Mouse (Mus musculus) liver, postnatal 0 days (tissue): Measurements from ENCODE around the gene Atxn2l. TPM values are rescaled to one million over a fixed set of nuclear protein-coding genes. Genes with fewer than 3 reads are reported as not detected.

Experiments
- ATAC-seq: fragments of 200-750 bp; cut with Nextera tagmentation; 2 replicates; pipeline ENCODE4 v1.8.0; 2017; ENCODE audit warnings: mild to moderate bottlenecking, moderate library complexity
- DNase-seq: peaks from one replicate; pipeline ENCODE4 v3.0.0-alpha.2; 2016
- H3K27ac ChIP-seq: fragments of 300-500 bp; sonication (generic); 2 replicates; pipeline ENCODE4 v1.5.1; 2014; ENCODE audit warnings: antibody characterized with exemption, moderate library complexity, mild to moderate bottlenecking, low read depth
- H3K27me3 ChIP-seq: fragments of 300-500 bp; sonication (generic); 2 replicates; pipeline ENCODE4 v1.6.1; 2014; ENCODE audit warnings: low read length, control low read depth, mixed read lengths; ENCODE audit not compliant: insufficient read depth
- H3K36me3 ChIP-seq: fragments of 300-500 bp; sonication (generic); replicated peaks from 2 replicates; pipeline ENCODE4 v1.6.1; 2014; ENCODE audit warnings: mild to moderate bottlenecking, control low read depth, low read length, moderate library complexity, mixed read lengths; ENCODE audit not compliant: insufficient read depth
- H3K4me1 ChIP-seq: fragments of 300-500 bp; sonication (generic); 2 replicates; pipeline ENCODE4 v1.6.1; 2014; ENCODE audit warnings: antibody characterized with exemption, mild to moderate bottlenecking, control low read depth; ENCODE audit not compliant: insufficient read depth
- H3K4me2 ChIP-seq: fragments of 300-500 bp; sonication (generic); 2 replicates; pipeline ENCODE4 v1.6.1; 2014; ENCODE audit warnings: low read depth, mild to moderate bottlenecking, low read length, moderate library complexity, mixed read lengths
- H3K4me3 ChIP-seq: fragments of 300-500 bp; sonication (generic); 2 replicates; pipeline ENCODE4 v1.5.1; 2014; ENCODE audit warnings: low read depth, low read length
- H3K9ac ChIP-seq: fragments of 300-500 bp; sonication (generic); replicated peaks from 2 replicates; pipeline ENCODE4 v1.6.1; 2014; ENCODE audit warnings: mild to moderate bottlenecking, moderate library complexity
- H3K9me3 ChIP-seq: fragments of 300-500 bp; sonication (generic); 2 replicates; pipeline ENCODE4 v1.6.1; 2016; ENCODE audit warnings: mild to moderate bottlenecking, control low read depth, low read length, mixed read lengths
- CTCF ChIP-seq: sonication (generic); IDR thresholded peaks from 2 replicates; pipeline ENCODE4 v1.5.1; 2016; ENCODE audit warnings: antibody characterized with exemption, low read depth
- EP300 ChIP-seq: IDR thresholded peaks from 2 replicates; pipeline ENCODE4 v1.6.1; 2016; ENCODE audit warnings: antibody characterized with exemption, low read depth, mild to moderate bottlenecking
- WGBS: fragments of 180-500 bp; shearing (Covaris S2); extraction: QIAGEN DNeasy Blood & Tissue Kit; methylation state at CpG from one replicate; pipeline ENCODE4 v1.1.7; 2014; ENCODE audit not compliant: insufficient replicate concordance; 5-methylcytosine and 5-hydroxymethylcytosine counted together
- polyA plus RNA-seq: library from polyadenylated mRNA; unstranded; fragments of >200 nt; fragmentation: Nextera tagmentation; extraction: Ambion mirVana; gene quantifications from 2 replicates; pipeline ENCODE4 v1.2.1, GENCODE M21; 2015

The Atxn2l gene
- polyA plus RNA-seq, 1 experiment from 2014 or later = 12.0 TPM

- peak within 1 kb of the TSS; percentile 67 for H3K9ac ChIP-seq
- H3K4me3 ChIP-seq = peak within 1 kb of the TSS; percentile 70
- H3K9me3 ChIP-seq = no peaks in the 10 kb centered on the region
- no peaks in the 10 kb centered on the region for H3K27me3 ChIP-seq
- ATAC-seq = peak; percentile 93
- peak; percentile 81; the same call in 1 of the 2 replicates for TF ChIP-seq EP300
- peak; percentile 63 for TF ChIP-seq CTCF
- peaks cover 14% of the 10 kb centered on the region for H3K4me1 ChIP-seq
- peak within 1 kb of the TSS; percentile 80 for H3K27ac ChIP-seq
- 2% methylated on average over 32 of the region's 32 CpGs for WGBS
- peak; percentile 92 for DNase-seq
- peak within 1 kb of the TSS; percentile 89 for H3K4me2 ChIP-seq
- H3K36me3 ChIP-seq = peaks cover 23% of the 10 kb centered on the region
Observed at GRCm38 (mm10) chr7:126487052-126487483, 16.2 kb downstream of the Atxn2l start, which contains the start of gene Tufm. Gene Tufm (plus strand): TSS chr7:126487361.

- peak overlapping the region; percentile 29 for H3K4me3 ChIP-seq
- H3K27me3 ChIP-seq = no peaks in the 10 kb centered on the region
- ATAC-seq (peak; percentile 79), DNase-seq (peak; percentile 89)
- WGBS = under 1% methylated on average over 21 of the region's 23 CpGs
- H3K36me3 ChIP-seq = no peaks in the 10 kb centered on the region
- peak overlapping the region; percentile 75 for H3K4me2 ChIP-seq
- peaks cover 8% of the 10 kb centered on the region; the same call in 1 of the 2 replicates for H3K4me1 ChIP-seq
- no peaks in the 10 kb centered on the region for H3K9me3 ChIP-seq
- peak overlapping the region; percentile 58 for H3K27ac ChIP-seq
- no peak for TF ChIP-seq EP300
- no peak for TF ChIP-seq CTCF
- H3K9ac ChIP-seq = peak overlapping the region; percentile 42; the same call in 1 of the 2 replicates
Observed at GRCm38 (mm10) chr7:126482392-126482871, 20.8 kb downstream of the Atxn2l start.

- peak overlapping the region; percentile 75 for H3K4me2 ChIP-seq
- H3K27me3 ChIP-seq = no peaks in the 10 kb centered on the region
- peak; percentile 85 for TF ChIP-seq CTCF
- TF ChIP-seq EP300 = no peak
- peaks cover 6% of the 10 kb centered on the region; the same call in 1 of the 2 replicates for H3K4me1 ChIP-seq
- 23% methylated on average over 5 of the region's 5 CpGs for WGBS
- H3K9ac ChIP-seq = no peak overlapping the region
- H3K4me3 ChIP-seq = peak overlapping the region; percentile 29; the same call in 1 of the 2 replicates
- DNase-seq (no peak), ATAC-seq (no peak)
- no peak overlapping the region for H3K27ac ChIP-seq
- H3K36me3 ChIP-seq = no peaks in the 10 kb centered on the region
- H3K9me3 ChIP-seq = no peaks in the 10 kb centered on the region
Observed at GRCm38 (mm10) chr7:126481699-126482098, 21.5 kb downstream of the Atxn2l start.

- Histone ChIP-seq H3K27ac (peak within 1 kb of the TSS; percentile 98), H3K36me3 (peaks cover 15% of the 10 kb centered on the region), H3K4me3 (peak within 1 kb of the TSS; percentile 90), H3K4me2 (peak within 1 kb of the TSS; percentile 98), H3K9ac (peak within 1 kb of the TSS; percentile 83), H3K9me3 (no peaks in the 10 kb centered on the region), H3K27me3 (no peaks in the 10 kb centered on the region), H3K4me1 (peaks cover 37% of the 10 kb centered on the region)
- peak; percentile 93 for ATAC-seq
- peak; percentile 52 for TF ChIP-seq CTCF
- TF ChIP-seq EP300 = peak; percentile 62
- under 1% methylated on average over 53 of the region's 53 CpGs for WGBS
- DNase-seq = peak; percentile 89
Observed at GRCm38 (mm10) chr7:126474993-126475581, 28.1 kb downstream of the Atxn2l start, which contains the start of gene Sh2b1. Gene Sh2b1 (minus strand): TSS chr7:126475424.

- Histone ChIP-seq H3K27me3 (no peaks in the 10 kb centered on the region), H3K27ac (peak overlapping the region; percentile 98), H3K9ac (peak overlapping the region; percentile 83), H3K4me2 (peak overlapping the region; percentile 98), H3K9me3 (no peaks in the 10 kb centered on the region), H3K36me3 (peaks cover 16% of the 10 kb centered on the region), H3K4me1 (peaks cover 37% of the 10 kb centered on the region), H3K4me3 (peak overlapping the region; percentile 90)
- WGBS = 2% methylated on average over 26 of the region's 27 CpGs
- TF ChIP-seq EP300 (no peak), CTCF (no peak)
- DNase-seq = no peak
- ATAC-seq = no peak
Observed at GRCm38 (mm10) chr7:126474486-126474955, 28.7 kb downstream of the Atxn2l start.

GRCm38 (mm10) chr7:126473470-126474086 lies 29.7 kb downstream of the Atxn2l start:
- Histone ChIP-seq H3K27ac (peak overlapping the region; percentile 98), H3K9me3 (no peaks in the 10 kb centered on the region), H3K4me3 (peak overlapping the region; percentile 90), H3K4me2 (peak overlapping the region; percentile 98), H3K36me3 (peaks cover 25% of the 10 kb centered on the region), H3K4me1 (peaks cover 37% of the 10 kb centered on the region), H3K27me3 (no peaks in the 10 kb centered on the region), H3K9ac (peak overlapping the region; percentile 83)
- DNase-seq = no peak
- no peak for TF ChIP-seq EP300
- no peak for TF ChIP-seq CTCF
- WGBS = 68% methylated on average over 9 of the region's 9 CpGs
- ATAC-seq = no peak
